Mouse (Mus musculus) hindbrain, embryonic 11.5 days (tissue): Measurements from ENCODE around the gene Elp5. TPM values are rescaled to one million over a fixed set of nuclear protein-coding genes. Genes with fewer than 3 reads are reported as not detected.

ENCODE experiments used
- ATAC-seq: fragments of 200-750 bp; cut with Nextera tagmentation; 2 replicates; pipeline ENCODE4 v1.8.0; 2017; ENCODE audit warnings: mild to moderate bottlenecking, moderate TSS enrichment, moderate library complexity; ENCODE audit not compliant: low FRiP score
- DNase-seq: peaks from one replicate; pipeline ENCODE4 v3.0.0-alpha.2; 2015; ENCODE audit warnings: low spot score
- H3K27ac ChIP-seq: fragments of 300-500 bp; sonication (generic); 2 replicates; pipeline ENCODE4 v1.5.1; 2014; ENCODE audit warnings: mild to moderate bottlenecking, low read depth, low read length
- H3K27me3 ChIP-seq: fragments of 300-500 bp; sonication (generic); 2 replicates; pipeline ENCODE4 v1.6.1; 2014; ENCODE audit warnings: mild to moderate bottlenecking, low read length, moderate library complexity, mixed read lengths; ENCODE audit not compliant: control insufficient read depth, insufficient read depth
- H3K36me3 ChIP-seq: fragments of 300-500 bp; sonication (generic); 2 replicates; pipeline ENCODE4 v1.6.1; 2014; ENCODE audit warnings: mild to moderate bottlenecking, low read length, moderate library complexity, mixed read lengths; ENCODE audit not compliant: control insufficient read depth, insufficient read depth
- H3K4me1 ChIP-seq: fragments of 300-500 bp; sonication (generic); replicated peaks from 2 replicates; pipeline ENCODE4 v1.6.1; 2014; ENCODE audit warnings: low read length, mixed read lengths; ENCODE audit not compliant: control insufficient read depth, insufficient read depth
- H3K4me2 ChIP-seq: fragments of 300-500 bp; sonication (generic); replicated peaks from 2 replicates; pipeline ENCODE4 v1.6.1; 2014; ENCODE audit warnings: mild to moderate bottlenecking, low read depth, low read length
- H3K4me3 ChIP-seq: fragments of 300-500 bp; sonication (generic); 2 replicates; pipeline ENCODE4 v1.5.1; 2014; ENCODE audit warnings: low read depth, low read length
- H3K9ac ChIP-seq: fragments of 300-500 bp; sonication (generic); 2 replicates; pipeline ENCODE4 v1.6.1; 2014; ENCODE audit warnings: low read depth, low read length
- H3K9me3 ChIP-seq: fragments of 300-500 bp; sonication (generic); 2 replicates; pipeline ENCODE4 v1.6.1; 2016; ENCODE audit warnings: low read length; ENCODE audit not compliant: control insufficient read depth
- WGBS: fragments of 180-500 bp; shearing (Covaris S2); extraction: QIAGEN DNeasy Blood & Tissue Kit; methylation state at CpG from one replicate; pipeline ENCODE4 v1.1.7; 2014; 5-methylcytosine and 5-hydroxymethylcytosine counted together
- polyA plus RNA-seq: library from polyadenylated mRNA; unstranded; fragments of >200 nt; fragmentation: Nextera tagmentation; extraction: Ambion mirVana; gene quantifications from 2 replicates; pipeline ENCODE4 v1.2.1, GENCODE M21; 2014

The Elp5 gene
- polyA plus RNA-seq, 1 experiment from 2014 or later: 154 TPM

DNA sequence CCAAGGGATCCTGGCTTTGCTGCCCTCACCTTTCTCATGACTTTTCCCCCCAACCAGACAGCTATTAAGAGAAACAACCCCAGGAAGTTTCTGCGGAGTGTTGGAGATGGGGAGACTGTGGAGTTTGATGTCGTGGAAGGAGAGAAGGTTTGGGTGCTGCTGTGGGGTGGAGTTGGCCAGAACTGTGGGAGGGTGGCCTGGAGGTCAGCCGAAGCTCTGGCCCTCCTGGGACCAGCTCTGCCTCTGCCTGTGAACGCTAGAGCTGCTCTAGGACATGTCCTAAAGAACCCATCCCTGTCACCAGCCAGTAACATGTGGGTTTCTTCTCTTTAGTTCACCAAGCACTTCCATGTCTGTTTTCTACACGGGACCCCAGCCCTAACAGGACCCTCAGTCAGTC is 43.1 kb downstream of the Elp5 start:
- 62% methylated on average over 5 of the region's 5 CpGs for WGBS
- H3K4me2 ChIP-seq: no peak overlapping the region
- no peak overlapping the region for H3K9ac ChIP-seq
- no peak for ATAC-seq
- H3K36me3 ChIP-seq: no peaks in the 10 kb centered on the region
- DNase-seq: no peak
- H3K4me3 ChIP-seq: no peak overlapping the region
- H3K4me1 ChIP-seq: peaks cover 5% of the 10 kb centered on the region
- H3K27me3 ChIP-seq: peaks cover 34% of the 10 kb centered on the region
- H3K27ac ChIP-seq: no peak overlapping the region
- H3K9me3 ChIP-seq: no peaks in the 10 kb centered on the region

DNA sequence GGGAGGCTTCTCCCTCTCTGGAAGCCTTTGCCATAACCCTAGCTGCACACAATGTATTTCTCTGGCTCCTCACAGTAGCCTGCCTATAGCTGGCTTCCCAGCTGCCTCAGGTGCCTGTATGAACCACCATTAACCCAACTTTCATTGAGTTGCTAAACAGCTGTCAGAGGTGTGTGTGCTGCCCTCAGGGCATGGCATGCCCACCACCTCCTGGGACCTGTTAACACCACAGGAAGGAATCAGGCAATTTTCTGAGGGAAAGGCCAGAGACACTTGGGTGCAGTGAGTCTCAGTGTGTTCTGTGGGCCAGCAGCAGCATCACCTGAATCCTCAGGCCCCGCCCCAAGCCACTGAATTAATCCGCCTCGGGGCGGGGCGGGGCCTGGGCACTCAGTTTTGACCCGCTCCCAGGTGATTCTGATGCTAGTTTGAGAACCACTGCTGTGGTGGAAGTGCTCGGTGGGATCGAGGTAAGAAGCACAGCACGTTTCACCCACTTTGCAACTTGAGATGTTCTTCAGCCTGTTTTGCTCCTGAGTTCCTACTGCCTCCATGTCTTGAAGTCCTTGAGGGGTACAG is 43.8 kb downstream of the Elp5 start:
- 15% methylated on average over 9 of the region's 9 CpGs for WGBS
- Histone ChIP-seq H3K4me1 (peaks cover 5% of the 10 kb centered on the region), H3K9me3 (no peaks in the 10 kb centered on the region), H3K36me3 (no peaks in the 10 kb centered on the region), H3K27ac (no peak overlapping the region), H3K4me3 (no peak overlapping the region), H3K9ac (no peak overlapping the region), H3K4me2 (no peak overlapping the region), H3K27me3 (peaks cover 35% of the 10 kb centered on the region)
- ATAC-seq (no peak), DNase-seq (no peak)

DNA sequence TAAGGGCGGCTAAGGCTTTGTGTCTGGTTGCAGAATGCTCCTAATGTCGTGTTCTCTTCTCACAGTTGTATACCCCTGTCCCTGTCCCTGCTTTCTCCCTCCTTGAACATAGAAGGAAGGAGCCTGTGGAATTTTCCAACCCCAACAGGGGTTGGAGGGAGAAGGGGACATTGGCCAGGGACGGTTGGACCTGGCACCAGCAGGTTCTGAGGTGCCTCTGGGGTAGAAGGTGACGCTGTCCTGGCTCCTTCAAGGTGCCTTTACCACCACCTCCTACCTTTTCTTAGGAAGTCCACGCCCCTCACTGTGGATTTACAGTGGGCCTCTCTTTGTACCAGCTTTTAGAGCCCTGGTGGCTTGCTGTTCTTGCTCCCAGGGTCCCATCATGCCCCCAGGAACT is 44.5 kb downstream of the Elp5 start:
- Histone ChIP-seq H3K36me3 (no peaks in the 10 kb centered on the region), H3K27me3 (peaks cover 35% of the 10 kb centered on the region), H3K4me1 (peaks cover 5% of the 10 kb centered on the region), H3K9ac (no peak overlapping the region), H3K4me2 (no peak overlapping the region), H3K27ac (no peak overlapping the region), H3K9me3 (no peaks in the 10 kb centered on the region), H3K4me3 (no peak overlapping the region)
- DNase-seq: no peak
- WGBS: 71% methylated on average over 5 of the region's 5 CpGs
- no peak for ATAC-seq

DNA sequence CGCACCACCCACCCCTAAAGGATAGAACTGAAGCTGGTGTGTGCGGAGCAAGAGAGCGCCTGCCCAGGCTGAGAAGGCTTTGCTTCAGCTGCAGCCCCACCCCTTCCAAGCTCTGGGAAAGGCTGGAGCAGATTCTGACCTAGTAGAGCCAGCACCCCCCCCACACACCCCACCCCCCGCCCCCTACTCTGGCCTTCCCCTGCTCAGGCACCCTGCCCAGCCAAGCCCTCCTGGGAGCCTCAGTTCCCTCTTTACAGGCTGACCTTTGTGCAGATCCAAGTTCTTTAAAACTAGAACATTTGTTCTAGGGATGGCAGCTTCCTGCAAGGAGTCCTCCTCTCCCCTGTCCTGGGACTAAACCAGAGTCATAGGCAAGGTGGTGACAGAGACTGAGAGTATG is 44.9 kb downstream of the Elp5 start:
- Histone ChIP-seq H3K9me3 (no peaks in the 10 kb centered on the region), H3K4me2 (no peak overlapping the region), H3K9ac (no peak overlapping the region), H3K27me3 (peaks cover 35% of the 10 kb centered on the region), H3K4me3 (0 out of 2 replicates have a peak overlapping the region, but pooled peaks have one; percentile 6), H3K27ac (no peak overlapping the region), H3K4me1 (peaks cover 5% of the 10 kb centered on the region), H3K36me3 (no peaks in the 10 kb centered on the region)
- no peak for ATAC-seq
- WGBS: 55% methylated on average over 3 of the region's 4 CpGs
- no peak for DNase-seq

DNA sequence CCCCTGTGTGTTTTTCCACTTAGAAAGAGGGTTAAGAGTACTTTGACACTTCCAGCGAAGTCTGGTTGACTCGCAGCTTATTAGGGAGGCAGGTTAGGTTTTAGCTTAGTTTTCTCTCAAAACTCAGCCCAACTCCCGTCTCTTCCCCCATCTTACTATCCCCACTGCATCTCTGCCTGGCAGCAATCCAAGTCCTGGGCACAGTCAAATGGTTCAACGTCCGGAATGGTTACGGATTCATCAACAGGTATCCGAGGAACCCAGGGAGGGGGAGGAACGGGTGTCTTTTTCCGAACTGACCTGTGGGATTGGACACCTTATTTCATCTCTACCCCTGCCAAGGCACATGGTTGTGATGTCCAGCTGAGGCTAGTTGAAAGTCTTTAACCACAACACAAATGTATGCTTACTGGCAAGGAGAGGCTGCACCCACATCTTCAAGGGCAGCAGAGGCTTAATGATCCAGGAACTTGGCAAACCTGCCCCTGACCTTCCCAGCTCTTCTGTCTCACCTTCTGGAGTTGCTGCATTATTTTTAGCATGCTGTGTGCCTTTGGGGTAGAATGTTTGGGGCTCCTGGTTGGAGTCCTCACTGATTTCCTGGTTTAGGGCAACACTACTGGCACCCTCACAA is 45.5 kb downstream of the Elp5 start:
- peak overlapping the region; percentile 99; the same call in 1 of the 2 replicates for H3K4me2 ChIP-seq
- ATAC-seq (no peak), DNase-seq (no peak)
- H3K27ac ChIP-seq: no peak overlapping the region
- no peaks in the 10 kb centered on the region for H3K9me3 ChIP-seq
- peaks cover 35% of the 10 kb centered on the region for H3K27me3 ChIP-seq
- peak overlapping the region; percentile 47 for H3K9ac ChIP-seq
- H3K4me3 ChIP-seq: peak overlapping the region; percentile 56; the same call in 1 of the 2 replicates
- H3K36me3 ChIP-seq: no peaks in the 10 kb centered on the region
- peaks cover 5% of the 10 kb centered on the region for H3K4me1 ChIP-seq
- 44% methylated on average over 9 of the region's 9 CpGs for WGBS

DNA sequence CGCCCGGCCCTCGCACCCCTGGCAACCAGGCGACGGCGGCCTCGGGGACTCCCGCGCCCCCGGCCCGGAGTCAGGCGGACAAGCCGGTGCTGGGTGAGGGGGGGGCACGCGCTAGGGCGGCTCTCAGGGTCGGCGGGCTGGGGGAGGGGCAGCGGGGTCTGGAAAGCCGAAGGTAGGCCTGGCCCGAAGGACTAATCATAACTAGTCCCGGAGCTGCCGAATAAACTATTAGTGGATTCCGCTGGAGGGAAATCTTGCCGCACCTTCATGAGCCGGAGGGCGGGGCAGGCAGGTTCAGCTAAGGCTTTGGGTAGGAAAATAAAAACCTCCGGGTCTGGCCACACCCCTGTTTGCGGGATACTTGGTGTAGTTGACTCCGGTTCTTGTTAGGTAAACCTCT is 46.2 kb downstream of the Elp5 start:
- peak overlapping the region; percentile 47 for H3K9ac ChIP-seq
- peaks cover 5% of the 10 kb centered on the region for H3K4me1 ChIP-seq
- no peak overlapping the region for H3K27ac ChIP-seq
- H3K4me3 ChIP-seq: peak overlapping the region; percentile 56
- peaks cover 35% of the 10 kb centered on the region for H3K27me3 ChIP-seq
- DNase-seq (no peak), ATAC-seq (0 out of 2 replicates have a peak, but pooled peaks have one; percentile 28)
- H3K9me3 ChIP-seq: no peaks in the 10 kb centered on the region
- no peaks in the 10 kb centered on the region for H3K36me3 ChIP-seq
- WGBS: 2% methylated on average over 24 of the region's 30 CpGs
- H3K4me2 ChIP-seq: peak overlapping the region; percentile 99

DNA sequence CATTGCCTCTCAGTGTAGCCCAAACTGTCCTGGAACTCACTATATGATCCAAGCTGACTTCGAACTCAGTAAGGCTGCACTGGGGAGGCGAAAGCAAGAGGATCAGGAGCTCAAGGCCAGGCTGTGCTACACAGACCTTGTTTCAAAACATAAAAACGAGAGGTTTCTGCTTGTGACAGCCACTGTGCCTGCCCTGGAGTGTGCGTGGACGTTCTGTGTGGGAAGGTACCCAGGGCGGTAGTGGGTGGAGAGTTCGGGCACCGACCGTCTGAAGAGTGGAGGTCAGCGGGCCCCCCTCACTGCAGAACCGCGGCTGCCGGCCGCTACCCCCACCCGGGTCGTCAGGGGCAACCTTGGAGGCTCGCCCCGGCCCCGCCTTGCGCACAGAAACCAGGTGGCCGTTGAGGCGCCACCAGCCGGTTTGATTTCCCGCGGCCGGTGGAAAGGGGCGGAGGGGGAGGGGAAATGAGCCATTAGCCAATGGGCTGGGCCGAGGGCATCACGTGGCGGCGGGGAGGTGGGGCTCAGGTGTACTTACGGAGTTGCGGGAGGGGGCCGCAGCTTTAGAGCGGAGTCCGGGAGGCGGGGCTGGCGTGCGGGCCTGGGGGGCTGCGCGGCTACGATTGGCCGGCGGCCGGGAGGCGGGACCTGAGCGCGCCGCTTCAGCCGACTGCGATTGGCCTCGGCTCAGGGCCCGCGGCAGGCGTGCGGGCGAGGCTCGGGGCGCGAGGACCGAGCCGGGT is 47.0 kb downstream of the Elp5 start, which contains the start of gene Ybx2:
Ybx2 (plus strand) TSS at position 660 of the 743 bp plus-strand sequence.
- Histone ChIP-seq H3K9ac (peak within 1 kb of the TSS; percentile 47), H3K27ac (no peak within 1 kb of the TSS), H3K9me3 (no peaks in the 10 kb centered on the region), H3K4me3 (peak within 1 kb of the TSS; percentile 56), H3K4me2 (peak within 1 kb of the TSS; percentile 99), H3K4me1 (peaks cover 5% of the 10 kb centered on the region), H3K36me3 (no peaks in the 10 kb centered on the region), H3K27me3 (peaks cover 35% of the 10 kb centered on the region)
- ATAC-seq: peak; percentile 94
- 2% methylated on average over 49 of the region's 62 CpGs for WGBS
- peak; percentile 90 for DNase-seq

DNA sequence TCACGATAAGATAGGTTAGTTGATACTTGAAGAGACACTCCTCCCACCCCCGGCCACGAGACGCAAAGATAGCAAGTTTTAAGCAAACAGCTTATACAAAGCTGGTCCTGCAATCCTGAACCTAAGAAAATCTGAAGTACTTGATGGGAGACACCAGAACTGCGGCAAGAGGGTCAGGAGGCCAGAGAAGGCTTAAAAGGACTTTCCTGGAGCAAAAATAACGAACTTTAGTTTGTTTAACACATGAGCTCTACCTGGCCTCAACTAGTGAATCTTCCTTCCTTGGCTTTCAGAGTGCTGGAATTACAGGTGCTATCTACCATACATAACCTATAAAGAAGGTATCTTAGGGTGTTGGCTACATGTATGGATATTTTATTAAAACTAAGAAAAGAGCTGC is 47.6 kb downstream of the Elp5 start:
- H3K27me3 ChIP-seq: peaks cover 35% of the 10 kb centered on the region
- peaks cover 5% of the 10 kb centered on the region for H3K4me1 ChIP-seq
- DNase-seq (no peak), ATAC-seq (no peak)
- H3K4me2 ChIP-seq: no peak overlapping the region
- no peak overlapping the region for H3K27ac ChIP-seq
- 17% methylated on average over 6 of the region's 6 CpGs for WGBS
- no peak overlapping the region for H3K9ac ChIP-seq
- H3K4me3 ChIP-seq: no peak overlapping the region
- no peaks in the 10 kb centered on the region for H3K9me3 ChIP-seq
- no peaks in the 10 kb centered on the region for H3K36me3 ChIP-seq
